Mouse (Mus musculus) liver, embryonic 13.5 days (tissue): ENCODE data around the gene Zfp512b. TPM values are rescaled to one million over a fixed set of nuclear protein-coding genes. Genes with fewer than 3 reads are reported as not detected.

Source experiments
- ATAC-seq: fragments of 200-750 bp; cut with Nextera tagmentation; 2 replicates; pipeline ENCODE4 v1.8.0; 2017; ENCODE audit warnings: low read depth, mild to moderate bottlenecking, moderate number of reproducible peaks, moderate library complexity
- DNase-seq: peaks from one replicate; pipeline ENCODE4 v3.0.0; 2022
- H3K27ac ChIP-seq: fragments of 300-500 bp; sonication (generic); 2 replicates; pipeline ENCODE4 v1.5.1; 2015; ENCODE audit warnings: moderate library complexity, mild to moderate bottlenecking, inconsistent platforms
- H3K27me3 ChIP-seq: fragments of 300-500 bp; sonication (generic); 2 replicates; pipeline ENCODE4 v1.6.1; 2015; ENCODE audit warnings: mild to moderate bottlenecking, inconsistent platforms
- H3K36me3 ChIP-seq: fragments of 300-500 bp; sonication (generic); 2 replicates; pipeline ENCODE4 v1.6.1; 2015; ENCODE audit warnings: mild to moderate bottlenecking, inconsistent platforms
- H3K4me1 ChIP-seq: fragments of 300-500 bp; sonication (generic); replicated peaks from 2 replicates; pipeline ENCODE4 v1.6.1; 2015; ENCODE audit warnings: inconsistent platforms
- H3K4me2 ChIP-seq: fragments of 300-500 bp; sonication (generic); 2 replicates; pipeline ENCODE4 v1.6.1; 2015; ENCODE audit warnings: inconsistent platforms, mild to moderate bottlenecking, moderate library complexity
- H3K4me3 ChIP-seq: fragments of 300-500 bp; sonication (generic); replicated peaks from 2 replicates; pipeline ENCODE4 v1.5.1; 2015; ENCODE audit warnings: mild to moderate bottlenecking, inconsistent platforms
- H3K9ac ChIP-seq: fragments of 300-500 bp; sonication (generic); 2 replicates; pipeline ENCODE4 v1.6.1; 2015; ENCODE audit warnings: mild to moderate bottlenecking, inconsistent platforms
- H3K9me3 ChIP-seq: fragments of 300-500 bp; sonication (generic); replicated peaks from 2 replicates; pipeline ENCODE4 v1.6.1; 2016; ENCODE audit warnings: inconsistent platforms
- WGBS: fragments of 180-500 bp; shearing (Covaris S2); methylation state at CpG from one replicate; pipeline ENCODE4 v1.1.7; 2015; ENCODE audit not compliant: insufficient replicate concordance; 5-methylcytosine and 5-hydroxymethylcytosine counted together
- polyA plus RNA-seq: library from polyadenylated mRNA; unstranded; fragments of >200 nt; fragmentation: Nextera tagmentation; extraction: Ambion mirVana; gene quantifications from 2 replicates; pipeline ENCODE4 v1.2.1, GENCODE M21; 2015

Gene Zfp512b
- polyA plus RNA-seq, 1 experiment from 2014 or later: 9.0 TPM

DNA sequence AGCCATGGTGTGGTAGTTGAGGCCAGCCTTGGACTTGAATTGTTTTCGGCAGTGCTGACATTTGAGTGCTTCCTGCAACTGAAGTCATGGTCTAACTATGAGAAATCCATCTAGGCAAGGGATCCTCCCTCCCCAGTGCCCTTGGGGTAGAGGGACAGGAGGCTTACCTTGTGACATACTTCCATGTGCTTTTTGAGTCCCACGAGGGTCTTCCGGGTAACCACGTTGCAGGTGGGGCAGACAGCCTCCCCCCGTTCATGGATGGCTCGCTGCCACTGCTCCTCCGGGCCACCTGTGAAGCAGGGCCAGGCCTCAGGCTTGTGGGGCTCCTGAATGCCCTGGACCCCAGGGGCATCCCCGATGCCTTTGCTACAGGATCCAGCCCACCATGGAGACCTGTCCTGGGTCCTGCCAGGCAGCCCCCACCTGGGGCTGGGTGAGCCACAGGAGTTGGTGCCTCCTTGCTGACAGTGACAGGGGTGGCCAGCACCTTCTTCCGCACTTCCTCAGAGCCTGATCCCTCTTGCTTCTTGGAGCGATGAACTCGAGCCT is 4.3 kb downstream of the Zfp512b start:
- WGBS: 82% methylated on average over 11 of the region's 11 CpGs

DNA sequence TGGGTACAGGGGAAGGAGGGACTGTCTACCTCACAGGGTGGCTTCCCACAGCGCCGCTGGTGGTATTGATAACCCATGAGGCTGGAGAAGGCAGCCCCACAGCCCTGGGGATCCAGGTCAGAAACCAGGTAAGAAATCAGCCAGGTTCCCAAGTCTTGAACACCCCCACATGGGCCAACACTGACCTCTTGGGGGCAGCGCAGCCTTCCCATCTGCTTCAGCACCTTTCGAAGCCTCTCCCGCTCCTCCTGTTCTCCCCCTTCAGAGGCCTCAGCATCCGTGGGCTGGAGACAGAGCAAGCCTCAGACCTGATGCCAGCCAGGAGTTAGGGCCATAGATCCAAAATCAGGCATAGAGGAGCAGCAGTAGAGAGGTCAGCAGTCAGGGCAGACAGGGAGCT is 4.8 kb downstream of the Zfp512b start:
- Histone ChIP-seq H3K4me1 (peaks cover 37% of the 10 kb centered on the region), H3K36me3 (peaks cover 67% of the 10 kb centered on the region), H3K9me3 (no peaks in the 10 kb centered on the region), H3K4me3 (no peak overlapping the region), H3K27me3 (no peaks in the 10 kb centered on the region), H3K9ac (no peak overlapping the region), H3K27ac (no peak overlapping the region), H3K4me2 (no peak overlapping the region)
- DNase-seq (no peak), ATAC-seq (no peak)
- 75% methylated on average over 6 of the region's 6 CpGs for WGBS

More for the DNA sequence above, 4.3 kb downstream of the Zfp512b start:
- Histone ChIP-seq H3K36me3 (peaks cover 67% of the 10 kb centered on the region), H3K9me3 (no peaks in the 10 kb centered on the region), H3K4me2 (no peak overlapping the region), H3K27ac (no peak overlapping the region), H3K27me3 (no peaks in the 10 kb centered on the region), H3K4me3 (no peak overlapping the region), H3K9ac (no peak overlapping the region), H3K4me1 (peaks cover 38% of the 10 kb centered on the region)
- DNase-seq (no peak), ATAC-seq (no peak)

DNA sequence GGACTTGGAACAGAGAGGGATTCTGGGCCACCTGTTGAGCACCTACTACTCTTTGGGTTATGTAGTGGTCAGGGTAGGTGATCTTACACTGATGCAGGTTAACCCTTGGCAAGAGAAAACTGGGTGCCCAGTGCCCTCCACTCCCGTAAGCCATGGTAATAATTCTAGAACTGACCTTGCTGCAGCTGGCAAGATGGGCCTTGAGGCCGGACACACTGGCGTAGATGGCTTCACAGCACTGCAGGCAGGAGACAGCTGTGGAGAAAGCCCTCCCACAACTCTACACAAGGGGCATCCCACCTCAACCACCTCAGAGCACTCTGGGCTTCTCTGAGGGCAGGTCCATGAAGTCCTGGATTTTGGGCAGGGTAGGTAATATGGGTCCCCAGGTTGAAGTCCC is 6.5 kb downstream of the Zfp512b start:
- 84% methylated on average over 3 of the region's 3 CpGs for WGBS
- Histone ChIP-seq H3K9me3 (no peaks in the 10 kb centered on the region), H3K4me3 (no peak overlapping the region), H3K27ac (no peak overlapping the region), H3K4me2 (no peak overlapping the region), H3K27me3 (no peaks in the 10 kb centered on the region), H3K36me3 (peaks cover 67% of the 10 kb centered on the region), H3K4me1 (peaks cover 35% of the 10 kb centered on the region), H3K9ac (no peak overlapping the region)
- ATAC-seq (no peak), DNase-seq (no peak)

DNA sequence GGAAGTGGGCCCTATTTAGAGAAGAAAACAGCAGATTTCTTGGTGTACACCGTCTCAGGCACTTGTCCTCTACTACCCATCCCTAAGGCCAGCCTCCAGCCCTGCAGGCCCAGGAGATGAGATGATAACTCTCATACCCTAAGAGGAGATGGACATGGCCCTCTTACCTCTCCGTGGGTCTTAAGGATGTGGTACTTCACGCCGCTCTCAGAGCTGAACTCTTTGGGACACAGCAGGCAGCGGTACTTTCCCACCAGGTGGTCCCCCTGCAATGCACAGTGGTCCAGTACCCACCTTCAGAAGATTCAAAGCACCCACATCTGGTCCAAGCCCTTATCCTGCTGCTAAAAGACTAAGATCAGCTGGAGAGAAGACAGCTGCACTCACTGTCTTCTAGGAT is 7.1 kb downstream of the Zfp512b start:
- no peak overlapping the region for H3K4me3 ChIP-seq
- H3K9ac ChIP-seq: no peak overlapping the region
- 73% methylated on average over 5 of the region's 5 CpGs for WGBS
- no peaks in the 10 kb centered on the region for H3K9me3 ChIP-seq
- peaks cover 33% of the 10 kb centered on the region for H3K4me1 ChIP-seq
- no peaks in the 10 kb centered on the region for H3K27me3 ChIP-seq
- H3K27ac ChIP-seq: no peak overlapping the region
- H3K36me3 ChIP-seq: peaks cover 66% of the 10 kb centered on the region
- DNase-seq: no peak
- H3K4me2 ChIP-seq: no peak overlapping the region
- ATAC-seq: no peak

GRCm38 (mm10) chr2:181584411-181584942 is 8.1 kb downstream of the Zfp512b start, which contains the start of gene Uckl1:
Uckl1 (minus strand) TSS chr2:181584892.
- H3K27me3 ChIP-seq: no peaks in the 10 kb centered on the region
- 0 out of 2 replicates have a peak within 1 kb of the TSS, but pooled peaks have one; percentile 3 for H3K9ac ChIP-seq
- no peaks in the 10 kb centered on the region for H3K9me3 ChIP-seq
- DNase-seq (no peak), ATAC-seq (no peak)
- peaks cover 38% of the 10 kb centered on the region for H3K4me1 ChIP-seq
- peaks cover 55% of the 10 kb centered on the region for H3K36me3 ChIP-seq
- 75% methylated on average over 4 of the region's 4 CpGs for WGBS
- H3K4me3 ChIP-seq: no peak within 1 kb of the TSS
- H3K27ac ChIP-seq: no peak within 1 kb of the TSS
- no peak within 1 kb of the TSS for H3K4me2 ChIP-seq

DNA sequence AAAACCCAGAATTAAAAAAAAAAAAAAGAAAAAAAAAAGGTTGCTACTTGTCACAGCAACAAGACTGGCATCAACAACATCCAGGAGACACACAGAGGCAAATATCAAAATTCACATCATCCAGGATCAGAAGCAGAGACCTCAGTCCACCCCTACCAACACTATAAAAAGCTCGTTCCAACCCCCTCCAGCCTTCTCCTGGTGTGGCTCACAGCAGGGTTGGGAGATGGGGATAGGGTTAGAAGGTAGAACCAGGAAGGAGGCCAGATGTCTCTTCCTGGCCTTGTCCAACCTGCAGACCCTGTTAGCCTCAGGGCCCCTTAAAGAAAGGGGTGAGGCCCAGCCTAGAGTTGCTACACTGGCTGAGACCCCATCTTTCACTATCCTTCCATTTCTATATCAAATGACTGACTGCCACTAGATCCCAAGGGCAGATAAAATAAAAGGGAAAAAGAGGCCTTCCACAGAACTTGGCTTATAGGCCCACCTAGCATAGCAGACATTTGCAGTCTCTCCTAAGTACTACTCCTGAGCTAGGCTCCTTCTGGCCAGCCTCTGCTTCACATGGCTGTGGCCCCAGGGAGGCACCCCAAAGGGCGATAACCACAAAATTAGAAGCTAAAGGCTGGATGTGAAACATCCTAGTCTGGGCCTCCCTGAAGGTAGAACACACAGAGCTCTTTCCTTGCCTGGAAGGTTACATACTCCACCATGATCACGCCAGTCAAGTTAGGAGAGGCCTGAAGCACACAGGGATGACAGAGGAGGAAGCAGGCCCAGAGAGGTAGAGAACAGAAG is 8.9 kb downstream of the Zfp512b start:
- H3K4me3 ChIP-seq: no peak overlapping the region
- H3K27ac ChIP-seq: no peak overlapping the region
- WGBS: 66% methylated on average over 3 of the region's 3 CpGs
- no peak overlapping the region for H3K4me2 ChIP-seq
- ATAC-seq (no peak), DNase-seq (no peak)
- H3K36me3 ChIP-seq: peaks cover 47% of the 10 kb centered on the region
- no peaks in the 10 kb centered on the region for H3K9me3 ChIP-seq
- H3K27me3 ChIP-seq: no peaks in the 10 kb centered on the region
- 0 out of 2 replicates have a peak overlapping the region, but pooled peaks have one; percentile 3 for H3K9ac ChIP-seq
- H3K4me1 ChIP-seq: peaks cover 46% of the 10 kb centered on the region

- Histone ChIP-seq H3K4me1 (peaks cover 53% of the 10 kb centered on the region), H3K4me3 (no peak overlapping the region), H3K9me3 (no peaks in the 10 kb centered on the region), H3K9ac (no peak overlapping the region), H3K27ac (0 out of 2 replicates have a peak overlapping the region, but pooled peaks have one; percentile 30), H3K4me2 (no peak overlapping the region), H3K27me3 (no peaks in the 10 kb centered on the region), H3K36me3 (peaks cover 40% of the 10 kb centered on the region)
- WGBS: 84% methylated on average over 1 of the region's 1 CpGs
- ATAC-seq: no peak
- peak; percentile 0 for DNase-seq
Observed at GRCm38 (mm10) chr2:181582939-181583338, 9.7 kb downstream of the Zfp512b start.

DNA sequence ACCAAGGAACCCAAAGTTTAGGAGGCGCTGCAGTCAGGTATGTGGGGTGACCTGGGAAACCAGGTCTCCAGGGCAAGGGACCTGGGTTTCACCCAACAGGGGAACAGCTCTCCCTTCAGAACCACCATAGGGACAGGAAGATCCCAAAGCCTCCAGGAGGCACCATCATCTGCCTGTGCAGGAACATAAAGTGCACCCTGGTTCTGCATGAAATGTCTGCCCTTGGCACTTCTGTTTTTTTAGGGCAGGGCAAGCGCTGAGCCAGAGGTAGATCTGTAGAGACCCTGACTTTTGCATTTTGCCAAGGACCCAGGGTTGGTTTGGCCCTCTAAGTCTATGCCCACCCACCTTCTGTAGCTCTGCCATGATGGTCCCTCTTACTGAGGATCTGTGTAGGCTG is 10.2 kb downstream of the Zfp512b start:
- Histone ChIP-seq H3K4me1 (peaks cover 59% of the 10 kb centered on the region), H3K27me3 (no peaks in the 10 kb centered on the region), H3K9me3 (no peaks in the 10 kb centered on the region), H3K27ac (peak overlapping the region; percentile 30), H3K4me2 (peak overlapping the region; percentile 97), H3K36me3 (peaks cover 36% of the 10 kb centered on the region), H3K4me3 (peak overlapping the region; percentile 78; the same call in 1 of the 2 replicates), H3K9ac (0 out of 2 replicates have a peak overlapping the region, but pooled peaks have one; percentile 90)
- DNase-seq (no peak), ATAC-seq (no peak)
- WGBS: 88% methylated on average over 2 of the region's 2 CpGs

- ATAC-seq: peak; percentile 78
- DNase-seq: peak; percentile 79
- H3K4me1 ChIP-seq: peaks cover 67% of the 10 kb centered on the region
- peaks cover 29% of the 10 kb centered on the region for H3K36me3 ChIP-seq
- H3K9me3 ChIP-seq: no peaks in the 10 kb centered on the region
- peak overlapping the region; percentile 90 for H3K9ac ChIP-seq
- peak overlapping the region; percentile 95 for H3K27ac ChIP-seq
- peak overlapping the region; percentile 78 for H3K4me3 ChIP-seq
- under 1% methylated on average over 49 of the region's 49 CpGs for WGBS
- no peaks in the 10 kb centered on the region for H3K27me3 ChIP-seq
- peak overlapping the region; percentile 97 for H3K4me2 ChIP-seq
Observed at GRCm38 (mm10) chr2:181581402-181582120, 11.0 kb downstream of the Zfp512b start.

GRCm38 (mm10) chr2:181581016-181581401 is 11.6 kb downstream of the Zfp512b start:
- Histone ChIP-seq H3K4me2 (peak overlapping the region; percentile 97), H3K9me3 (no peaks in the 10 kb centered on the region), H3K27ac (peak overlapping the region; percentile 95), H3K36me3 (peaks cover 24% of the 10 kb centered on the region), H3K9ac (peak overlapping the region; percentile 90), H3K27me3 (no peaks in the 10 kb centered on the region), H3K4me3 (peak overlapping the region; percentile 78), H3K4me1 (peaks cover 72% of the 10 kb centered on the region)
- 1% methylated on average over 11 of the region's 11 CpGs for WGBS
- ATAC-seq (peak; percentile 75), DNase-seq (peak; percentile 78)
